Mouse (Mus musculus) layer of hippocampus, postnatal 25 days (tissue): ENCODE measurements around the gene Ptges2. TPM values are rescaled to one million over a fixed set of nuclear protein-coding genes. Genes with fewer than 3 reads are reported as not detected.

ENCODE experiments used
- total RNA-seq, 2 experiments: library from RNA; stranded (reverse); gene quantifications; 2 replicates each; pipeline ENCODE4 v1.2.3; 2021

Ptges2 gene
- total RNA-seq, 2 experiments from 2014 or later = 40.1 to 41.9 TPM

Other genes with a start within 250 kb of the Ptges2 start
- gene Prrc2b, start 244.8 kb upstream of the Ptges2 start, total RNA-seq = 100 to 1,000 TPM; 248 to 275 TPM
- gene Pomt1, start 159.3 kb upstream of the Ptges2 start, total RNA-seq = 10 to 100 TPM; 21.4 to 25.2 TPM
- 10 to 100 TPM; 52.8 to 60.0 TPM for gene Uck1, start 135.7 kb upstream of the Ptges2 start, total RNA-seq
- gene Golga2, start 108.5 kb upstream of the Ptges2 start, total RNA-seq = 10 to 100 TPM; 81.4 to 89.9 TPM
- gene Swi5, start 107.8 kb upstream of the Ptges2 start, total RNA-seq = 100 to 1,000 TPM; 206 to 208 TPM
- 10 to 100 TPM; 56.1 to 85.3 TPM for gene Ciz1, start 43.6 kb upstream of the Ptges2 start, total RNA-seq
- gene Dnm1, start 42.6 kb upstream of the Ptges2 start, total RNA-seq = 1,000 to 10,000 TPM; 1,309 to 1,323 TPM
- 100 to 1,000 TPM; 194 to 197 TPM for gene 1110008P14Rik, start 14.0 kb upstream of the Ptges2 start, total RNA-seq
- under 1 TPM; 0.56 to 0.81 TPM for gene Lcn2, start 7.6 kb upstream of the Ptges2 start, total RNA-seq
- 1 to 10 TPM; 4.1 to 4.2 TPM for gene Naif1, start 54.6 kb downstream of the Ptges2 start, total RNA-seq
- 10 to 100 TPM; 53.5 to 55.2 TPM for gene Slc25a25, start 55.5 kb downstream of the Ptges2 start, total RNA-seq
- 10 to 100 TPM; 70.2 to 75.2 TPM for gene Fam102a, start 139.4 kb downstream of the Ptges2 start, total RNA-seq
- 10 to 100 TPM; 74.0 to 80.4 TPM for gene Dpm2, start 175.0 kb downstream of the Ptges2 start, total RNA-seq
- 1 to 10 TPM; 4.0 to 4.1 TPM for gene Pip5kl1, start 178.9 kb downstream of the Ptges2 start, total RNA-seq
- under 1 TPM in 1 of 2 experiments, not detected in 1; 0.33 TPM for gene 9430097D07Rik, start 179.8 kb downstream of the Ptges2 start, total RNA-seq
- gene St6galnac4, start 191.2 kb downstream of the Ptges2 start, total RNA-seq = 10 to 100 TPM; 41.4 to 48.8 TPM
- 100 to 1,000 TPM; 105 to 124 TPM for gene St6galnac6, start 203.8 kb downstream of the Ptges2 start, total RNA-seq
- gene Ak1, start 225.9 kb downstream of the Ptges2 start, total RNA-seq = 100 to 1,000 TPM; 127 to 140 TPM